Mouse (Mus musculus) MEL (cell line): ENCODE data around the gene 1700001L19Rik. TPM values are rescaled to one million over a fixed set of nuclear protein-coding genes. Genes with fewer than 3 reads are reported as not detected.

ENCODE experiments used
- DNase-seq: peaks from one replicate; pipeline ENCODE4 v3.0.0; 2011; ENCODE audit warnings: low read depth, low spot score
- H3K27ac ChIP-seq: 2 replicates; pipeline ENCODE4 v1.5.1; 2012; ENCODE audit warnings: low read depth, mild to moderate bottlenecking, control low read depth, low read length, moderate library complexity; ENCODE audit not compliant: control insufficient read depth
- H3K27me3 ChIP-seq, 2 experiments: fragments of 150-350 bp in 1 of 2; sonication (generic) in 1 of 2; 2 replicates each; pipeline ENCODE4 v1.6.1; 2012; ENCODE audit warnings: low read length in 2 of 2, mild to moderate bottlenecking in 2 of 2, improper control_type of control experiment in 1 of 2, moderate library complexity in 1 of 2; ENCODE audit not compliant: insufficient read depth in 2 of 2, control insufficient read depth in 1 of 2
- H3K36me3 ChIP-seq, 2 experiments: 2 replicates each; pipeline ENCODE4 v1.6.1; 2012 to 2014; ENCODE audit warnings: low read length in 2 of 2, improper control_type of control experiment in 1 of 2, inconsistent platforms in 1 of 2, mild to moderate bottlenecking in 1 of 2; ENCODE audit not compliant: insufficient read depth in 2 of 2, control insufficient read depth in 1 of 2
- H3K4me1 ChIP-seq, 2 experiments: fragments of 150-350 bp in 1 of 2; sonication (generic) in 1 of 2; 2 replicates each; pipeline ENCODE4 v1.6.1; 2012; ENCODE audit warnings: low read length in 2 of 2, improper control_type of control experiment in 1 of 2, mild to moderate bottlenecking in 1 of 2; ENCODE audit not compliant: insufficient read depth in 2 of 2, control insufficient read depth in 1 of 2
- H3K4me3 ChIP-seq, 2 experiments: fragments of 150-350 bp in 1 of 2; sonication (generic) in 1 of 2; 2 replicates each; pipeline ENCODE4 v1.5.1; 2012; ENCODE audit warnings: low read depth in 2 of 2, low read length in 2 of 2, mild to moderate bottlenecking in 2 of 2, moderate library complexity in 2 of 2, control low read depth in 1 of 2, improper control_type of control experiment in 1 of 2; ENCODE audit not compliant: control insufficient read depth in 1 of 2, insufficient read depth in 1 of 2
- H3K79me2 ChIP-seq: 2 replicates; pipeline ENCODE4 v1.6.1; 2012; ENCODE audit warnings: mild to moderate bottlenecking, low read length, moderate library complexity; ENCODE audit not compliant: control insufficient read depth, poor library complexity, insufficient read depth
- H3K9ac ChIP-seq: 2 replicates; pipeline ENCODE4 v1.6.1; 2012; ENCODE audit warnings: low read depth, mild to moderate bottlenecking, control low read depth, low read length, moderate library complexity; ENCODE audit not compliant: control insufficient read depth, poor library complexity, severe bottlenecking
- H3K9me3 ChIP-seq: fragments of 150-350 bp; sonication (generic); replicated peaks from 2 replicates; pipeline ENCODE4 v1.6.1; 2012; ENCODE audit warnings: mild to moderate bottlenecking, low read length, improper control_type of control experiment, moderate library complexity; ENCODE audit not compliant: insufficient read depth
- CTCF ChIP-seq, 3 experiments: IDR thresholded peaks in 2 of 3; conservative IDR thresholded peaks in 1 of 3; 2 replicates each; pipeline ENCODE4 v1.5.1; 2011 to 2012; ENCODE audit warnings: low read length in 3 of 3, low read depth in 2 of 3, mild to moderate bottlenecking in 2 of 3, improper control_type of control experiment in 1 of 3, inconsistent platforms in 1 of 3, mixed read lengths in 1 of 3, moderate library complexity in 1 of 3; ENCODE audit not compliant: control insufficient read depth in 1 of 3, insufficient read depth in 1 of 3, poor library complexity in 1 of 3, severe bottlenecking in 1 of 3
- GABPA ChIP-seq: IDR thresholded peaks from 2 replicates; pipeline ENCODE4 v1.6.1; 2012; ENCODE audit warnings: low read depth, mild to moderate bottlenecking, inconsistent platforms, low read length, improper control_type of control experiment, moderate library complexity
- HCFC1 ChIP-seq: IDR thresholded peaks from 2 replicates; pipeline ENCODE4 v1.6.1; 2012; ENCODE audit warnings: low read depth, mild to moderate bottlenecking, inconsistent platforms, low read length, improper control_type of control experiment, moderate library complexity
- KAT2A ChIP-seq: conservative IDR thresholded peaks from 2 replicates; pipeline ENCODE4 v1.6.1; 2012; ENCODE audit warnings: low read depth, low read length, improper control_type of control experiment, inconsistent platforms
- MAX ChIP-seq: IDR thresholded peaks from 2 replicates; pipeline ENCODE4 v1.6.1; 2011; ENCODE audit warnings: low read length, improper control_type of control experiment
- MAZ ChIP-seq: IDR thresholded peaks from 2 replicates; pipeline ENCODE4 v1.6.1; 2012; ENCODE audit warnings: low read depth, mild to moderate bottlenecking, inconsistent platforms, low read length, improper control_type of control experiment
- MEF2A ChIP-seq: IDR thresholded peaks from 2 replicates; pipeline ENCODE4 v1.6.1; 2014; ENCODE audit warnings: low read depth, mild to moderate bottlenecking, inconsistent platforms, low read length, improper control_type of control experiment; ENCODE audit not compliant: poor library complexity, insufficient replicate concordance, severe bottlenecking; ENCODE audit errors: extremely low read depth
- MXI1 ChIP-seq: IDR thresholded peaks from 2 replicates; pipeline ENCODE4 v1.6.1; 2011; ENCODE audit warnings: mild to moderate bottlenecking, low read depth, low read length, improper control_type of control experiment
- MYB ChIP-seq: IDR thresholded peaks from 2 replicates; pipeline ENCODE4 v1.6.1; 2011; ENCODE audit warnings: mild to moderate bottlenecking, low read depth, low read length, improper control_type of control experiment
- NELFE ChIP-seq: IDR thresholded peaks from 2 replicates; pipeline ENCODE4 v1.6.1; 2011; ENCODE audit warnings: low read depth, low read length, improper control_type of control experiment
- POLR2AphosphoS2 ChIP-seq: IDR thresholded peaks from 2 replicates; pipeline ENCODE4 v1.6.1; 2011; ENCODE audit warnings: low read length, improper control_type of control experiment
- RAD21 ChIP-seq: IDR thresholded peaks from 2 replicates; pipeline ENCODE4 v1.6.1; 2011; ENCODE audit warnings: mild to moderate bottlenecking, low read depth, low read length, improper control_type of control experiment
- SMC3 ChIP-seq: IDR thresholded peaks from 2 replicates; pipeline ENCODE4 v1.6.1; 2011; ENCODE audit warnings: low read depth, low read length, improper control_type of control experiment
- TCF12 ChIP-seq: IDR thresholded peaks from 2 replicates; pipeline ENCODE4 v1.6.1; 2014; ENCODE audit warnings: low read depth, mild to moderate bottlenecking, inconsistent platforms, low read length, improper control_type of control experiment, moderate library complexity
- USF2 ChIP-seq, 2 experiments: IDR thresholded peaks; 2 replicates each; pipeline ENCODE4 v1.6.1; 2011 to 2012; ENCODE audit warnings: improper control_type of control experiment in 2 of 2, low read length in 2 of 2, borderline replicate concordance in 1 of 2, inconsistent platforms in 1 of 2, low read depth in 1 of 2, mild to moderate bottlenecking in 1 of 2; ENCODE audit not compliant: insufficient read depth in 1 of 2
- ZC3H11A ChIP-seq: IDR thresholded peaks from 2 replicates; pipeline ENCODE4 v1.6.1; 2012; ENCODE audit warnings: low read depth, mild to moderate bottlenecking, inconsistent platforms, low read length, improper control_type of control experiment
- ZKSCAN1 ChIP-seq: IDR thresholded peaks from 2 replicates; pipeline ENCODE4 v1.6.1; 2012; ENCODE audit warnings: low read depth, mild to moderate bottlenecking, inconsistent platforms, low read length, improper control_type of control experiment, moderate library complexity
- polyA plus RNA-seq, 2 experiments: library from polyadenylated mRNA; stranded (reverse) in 1 of 2; unstranded in 1 of 2; fragments of >175 nt in 1 of 2; fragments of >200 nt in 1 of 2; gene quantifications; 2 replicates each; pipeline versions ENCODE4 v1.2.1 to v1.2.4; 2012; ENCODE audit warnings: low replicate concordance in 2 of 2, low read depth in 1 of 2; ENCODE audit not compliant: insufficient read length in 2 of 2, insufficient read depth in 1 of 2, missing spikeins in 1 of 2
- total RNA-seq: library from RNA; depleted of rRNA; stranded (reverse); fragments of 300-350 nt; gene quantifications from 2 replicates; pipeline ENCODE4 v1.2.3, GENCODE M21; 2012

Gene 1700001L19Rik
- total and polyA plus RNA-seq, 3 experiments = not detected

GRCm38 (mm10) chr13:68569589-68570336 lies 27.5 kb upstream of the 1700001L19Rik start:
- TF ChIP-seq MEF2A (no peak), ZC3H11A (no peak; the same call in 1 of the 2 replicates), RAD21 (peak; percentile 62), NELFE (no peak), ZKSCAN1 (no peak), SMC3 (peak; percentile 48), TCF12 (no peak), GABPA (no peak), HCFC1 (no peak), CTCF (IDR thresholded peaks at IDR 0.05 in 2 of 3, conservative IDR thresholded peaks at IDR 0.05 in 1 of 3; ENCODE audit: control insufficient read depth in 1 of 3, insufficient read depth in 1 of 3, low read depth in 2 of 3, low read length in 3 of 3, poor library complexity in 1 of 3, severe bottlenecking in 1 of 3) (peak; percentile 55 to 79 (median 67))
- H3K36me3 ChIP-seq = peaks cover 0 to 7% of the 10 kb centered on the region in 2 experiments; a peak in 2 of 4 replicates
- no peaks in the 10 kb centered on the region for H3K79me2 ChIP-seq
- no peaks in the 10 kb centered on the region for H3K4me1 ChIP-seq
- H3K27ac ChIP-seq = no peak overlapping the region
- peak; percentile 69 for DNase-seq
- no peaks in the 10 kb centered on the region for H3K27me3 ChIP-seq
- no peak overlapping the region for H3K4me3 ChIP-seq
- no peaks in the 10 kb centered on the region for H3K9me3 ChIP-seq
- no peak overlapping the region for H3K9ac ChIP-seq

DNA sequence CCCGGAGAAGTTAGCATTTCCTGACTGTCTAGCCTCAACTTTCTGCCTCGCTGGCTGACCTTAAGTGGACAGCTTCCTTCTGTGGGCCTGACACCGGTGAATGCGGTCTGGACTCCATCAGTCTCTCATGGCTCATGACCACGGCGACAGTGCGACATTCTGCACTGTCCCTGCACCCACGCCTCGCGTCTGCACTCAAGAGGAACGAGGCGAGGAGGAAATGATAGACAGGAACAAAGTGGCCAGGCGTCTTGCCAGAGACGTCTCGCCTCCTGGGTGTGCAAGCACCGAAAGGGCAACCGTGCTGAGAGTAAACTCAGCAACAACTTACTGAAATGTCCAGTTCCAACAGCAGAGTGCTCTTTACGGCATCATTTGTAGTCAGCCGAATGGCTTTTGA lies 25.0 kb upstream of the 1700001L19Rik start:
- Histone ChIP-seq H3K9me3 (no peaks in the 10 kb centered on the region), H3K27me3 (no peaks in the 10 kb centered on the region), H3K79me2 (no peaks in the 10 kb centered on the region), H3K36me3 (peaks cover 0 to 7% of the 10 kb centered on the region in 2 experiments; a peak in 2 of 4 replicates), H3K4me1 (no peaks in the 10 kb centered on the region), H3K4me3 (no peak overlapping the region), H3K27ac (no peak overlapping the region), H3K9ac (no peak overlapping the region)
- TF ChIP-seq SMC3 (no peak), MAZ (no peak), MXI1 (no peak), USF2 (IDR thresholded peaks at IDR 0.05; ENCODE audit: borderline replicate concordance in 1 of 2, insufficient read depth in 1 of 2, low read depth in 1 of 2, low read length in 2 of 2) (no peak), MAX (no peak), POLR2AphosphoS2 (no peak), MEF2A (no peak), HCFC1 (no peak), ZKSCAN1 (no peak), MYB (no peak), KAT2A (no peak)
- no peak for DNase-seq
